Mouse (Mus musculus) activated CD4-positive, CD25-positive, alpha-beta regulatory T cell, adult 9 weeks (primary cell): ENCODE results near the gene Vmn2r66. TPM values are rescaled to one million over a fixed set of nuclear protein-coding genes. Genes with fewer than 3 reads are reported as not detected.

ENCODE experiments used
- polyA plus RNA-seq: library from polyadenylated mRNA; unstranded; fragments of 100-300 nt; shearing (Covaris generic); gene quantifications from one replicate; pipeline ENCODE4 v1.2.1, GENCODE M21; 2017

The Vmn2r66 gene
- polyA plus RNA-seq, result not detected

GRCm38 (mm10) chr7:85012168-85012567 is at the start of gene Vmn2r66:
Gene Vmn2r66 (minus strand): TSS chr7:85012268.

GRCm38 (mm10) chr7:84964015-84964414 is 48.1 kb downstream of the Vmn2r66 start, which contains the start of gene Vmn2r65:
Gene Vmn2r65 (minus strand): TSS chr7:84964115.

Other genes starting within 250 kb of the Vmn2r66 start
- gene Olfr291, start 158.7 kb downstream of the Vmn2r66 start, polyA plus RNA-seq, result not detected
- gene Vmn2r65, start 48.2 kb downstream of the Vmn2r66 start, polyA plus RNA-seq, result not detected
- gene Vmn2r67, start 143.7 kb upstream of the Vmn2r66 start, polyA plus RNA-seq, result not detected
- not detected for gene Vmn2r68, start 225.5 kb upstream of the Vmn2r66 start, polyA plus RNA-seq